Mouse (Mus musculus): ENCODE data around the gene Gm17728. TPM values are rescaled to one million over a fixed set of nuclear protein-coding genes. Genes with fewer than 3 reads are reported as not detected.

Gm17728 gene
- polyA plus RNA-seq, 1 experiment from 2014 or later, result not detected

GRCm38 (mm10) chr17:9460904-9461303, 39.0 kb downstream of the Gm17728 start:
- Histone ChIP-seq H3K9me3 (replicated peaks; ENCODE audit: control insufficient read depth, low read length) (no peaks in the 10 kb centered on the region), H3K27me3 (ENCODE audit: control insufficient read depth, insufficient read depth, low read depth, low read length) (no peaks in the 10 kb centered on the region), H3K36me3 (ENCODE audit: control insufficient read depth, insufficient read depth) (no peaks in the 10 kb centered on the region), H3K4me1 (ENCODE audit: control insufficient read depth, low read depth, low read length) (no peaks in the 10 kb centered on the region), H3K4me3 (ENCODE audit: low read depth, low read length) (no peak overlapping the region), H3K27ac (ENCODE audit: low read length) (no peak overlapping the region), H3K9ac (ENCODE audit: low read depth, low read length) (no peak overlapping the region), H3K4me2 (ENCODE audit: low read depth, low read length) (no peak overlapping the region)
- 63% methylated on average over 2 of the region's 2 CpGs for WGBS (ENCODE audit: insufficient replicate concordance)
- no peak for ATAC-seq (ENCODE audit: low read depth)

Other genes starting within 250 kb of the Gm17728 start
- gene Pabpc6, start 247.7 kb downstream of the Gm17728 start, polyA plus RNA-seq (2015; fragmentation: Nextera tagmentation; extraction: Ambion mirVana), result not detected in 2 replicates